Mouse (Mus musculus): ENCODE data around the gene Olfr1168.
"Not testable (repeated sequence)": the region's sequence is repeated elsewhere in the genome, so short reads cannot be mapped to it uniquely, and the experiment has no call there.

Olfr1168 gene

DNA sequence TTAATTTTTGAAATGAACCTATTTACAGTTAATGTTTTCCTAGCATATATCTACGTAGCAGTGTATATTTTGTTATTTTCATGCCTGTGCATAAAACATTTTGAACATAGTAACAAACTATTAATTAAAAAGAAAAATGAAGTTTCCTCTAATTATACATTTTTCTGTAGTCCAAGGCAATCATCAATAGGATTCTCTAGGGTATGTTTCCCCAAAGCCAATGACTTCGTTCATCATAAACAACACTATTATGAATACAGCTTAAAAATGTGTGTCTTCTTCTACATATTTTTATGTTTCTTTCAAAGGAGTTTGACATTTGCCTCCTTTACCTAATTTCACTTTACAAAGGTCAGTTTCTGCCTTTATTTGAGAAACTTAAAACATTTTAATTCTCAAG, at the start of gene Olfr1168:
Gene Olfr1168, plus strand, starts transcription at position 301 of the 400 bp plus-strand sequence.
- no peak for DNase-seq (ENCODE audit: low spot score in 2 of 2)

GRCm38 (mm10) chr2:88155093-88155492, 26.6 kb upstream of the Olfr1168 start, which contains the start of gene Olfr1167:
Gene Olfr1167 (minus strand): TSS chr2:88155193.
- not testable (repeated sequence) for DNase-seq (ENCODE audit: low spot score in 2 of 2)

DNA sequence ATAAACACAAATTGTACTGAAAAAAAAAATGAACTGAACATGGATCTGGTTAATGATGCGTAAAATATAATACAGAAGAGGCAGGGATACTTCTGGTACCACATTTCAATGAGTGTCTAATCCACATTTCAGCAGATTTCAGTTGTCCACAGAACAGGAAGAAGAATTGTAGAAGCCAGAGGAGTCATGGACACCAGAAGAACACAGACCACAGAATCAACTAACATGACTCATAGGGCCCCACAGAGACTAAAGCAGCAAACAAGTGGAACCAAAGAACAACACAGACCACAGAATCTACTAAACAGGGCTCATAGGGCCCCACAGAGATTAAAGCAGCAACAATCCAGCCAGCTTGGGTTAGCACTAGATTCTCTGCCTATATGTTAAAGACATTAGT, 39.1 kb downstream of the Olfr1168 start:
- DNase-seq (ENCODE audit: low spot score in 2 of 2): no peak

- no peak for DNase-seq (ENCODE audit: low spot score in 2 of 2)
Measured at GRCm38 (mm10) chr2:88228234-88228633, 46.6 kb downstream of the Olfr1168 start, which contains the start of gene Olfr1170. Gene Olfr1170 (minus strand): TSS chr2:88228334.

Data from frontal cortex, postnatal 14 days (tissue).